Mouse (Mus musculus) erythroblast, adult 5-6 weeks (primary cell): ENCODE results near the gene Wdr45. TPM values are rescaled to one million over a fixed set of nuclear protein-coding genes. Genes with fewer than 3 reads are reported as not detected.
A peak's percentile ranks its signal among the peaks of the same experiment; 100 is the strongest.

Experiments used
- ATAC-seq: replicated peaks from 2 replicates; pipeline ENCODE4 v1.8.0; 2016; ENCODE audit warnings: moderate number of reproducible peaks, mild to moderate bottlenecking, moderate TSS enrichment, inconsistent platforms; ENCODE audit not compliant: poor library complexity, low FRiP score, severe bottlenecking
- total RNA-seq, 2 experiments: library from RNA; stranded (forward) in 1 of 2; stranded (reverse) in 1 of 2; fragments of 150-400 nt in 1 of 2; fragments of 200-764, 138-1000 nt in 1 of 2; gene quantifications; 2 replicates each; pipeline versions ENCODE4 v1.2.3 to v1.2.4; 2015 to 2017; ENCODE audit warnings: low replicate concordance in 2 of 2

Gene Wdr45
- total RNA-seq (2015; ENCODE audit: low replicate concordance), result 139 and 161 TPM in 2 replicates
- total RNA-seq (2017; ENCODE audit: low replicate concordance), result 102 and 111 TPM in 2 replicates

DNA sequence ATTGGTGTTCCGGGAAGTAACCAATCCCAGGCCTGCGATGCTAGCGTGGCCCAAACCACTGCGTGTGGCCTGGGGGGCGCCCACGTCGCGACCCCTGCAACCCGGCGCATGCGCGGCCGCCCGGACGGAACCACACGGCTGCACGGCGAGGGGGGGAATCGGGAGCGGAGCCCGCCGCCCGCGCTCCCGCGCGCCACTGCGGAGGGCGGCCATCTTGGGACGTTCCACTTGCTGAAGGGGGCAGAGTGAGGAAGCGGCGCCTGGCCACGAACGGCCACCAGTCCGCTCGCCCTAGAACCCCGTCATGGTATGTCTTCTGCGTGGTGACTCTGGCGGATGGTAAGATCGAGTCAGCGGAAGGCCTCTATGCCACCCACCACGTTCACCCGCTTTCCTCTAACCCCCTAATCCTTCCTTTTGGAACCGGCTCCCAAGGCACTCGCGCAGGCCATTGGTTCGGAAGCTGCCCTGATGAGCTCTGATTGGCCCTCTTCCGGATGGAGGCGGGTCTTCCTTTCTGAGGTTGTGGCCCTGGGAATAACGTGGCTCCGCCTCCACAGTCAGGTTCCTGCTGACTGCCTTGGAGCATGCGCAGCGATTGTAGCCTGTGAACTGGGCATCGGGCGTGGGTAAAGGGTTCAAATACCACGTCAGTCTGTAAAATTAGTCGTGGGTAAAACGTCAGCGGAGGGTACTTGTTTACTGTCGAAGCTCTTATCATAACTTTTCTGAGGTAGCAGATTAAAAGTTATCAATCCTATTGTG lies at the start of gene Wdr45:
TSS of gene Wdr45 (plus strand) at position 199 of the 765 bp plus-strand sequence.
- ATAC-seq, result peak; percentile 98

DNA sequence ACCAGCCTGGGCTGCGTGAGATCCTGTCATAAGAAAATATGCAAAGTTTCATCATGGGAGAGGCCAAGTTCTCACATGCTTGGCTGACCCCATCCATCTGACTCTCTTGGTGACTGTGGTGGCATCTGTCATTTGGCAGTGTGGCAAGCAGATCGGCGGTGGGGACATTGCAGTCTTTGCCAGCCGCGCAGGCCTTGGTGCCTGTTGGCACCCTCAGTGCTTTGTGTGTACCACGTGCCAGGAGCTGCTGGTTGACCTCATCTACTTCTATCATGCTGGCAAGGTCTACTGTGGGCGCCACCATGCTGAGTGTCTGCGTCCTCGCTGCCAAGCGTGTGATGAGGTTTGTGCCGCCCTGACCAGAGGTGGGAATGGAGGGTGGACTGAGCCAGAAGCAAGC lies 49.3 kb upstream of the Wdr45 start:
- no peak for ATAC-seq

DNA sequence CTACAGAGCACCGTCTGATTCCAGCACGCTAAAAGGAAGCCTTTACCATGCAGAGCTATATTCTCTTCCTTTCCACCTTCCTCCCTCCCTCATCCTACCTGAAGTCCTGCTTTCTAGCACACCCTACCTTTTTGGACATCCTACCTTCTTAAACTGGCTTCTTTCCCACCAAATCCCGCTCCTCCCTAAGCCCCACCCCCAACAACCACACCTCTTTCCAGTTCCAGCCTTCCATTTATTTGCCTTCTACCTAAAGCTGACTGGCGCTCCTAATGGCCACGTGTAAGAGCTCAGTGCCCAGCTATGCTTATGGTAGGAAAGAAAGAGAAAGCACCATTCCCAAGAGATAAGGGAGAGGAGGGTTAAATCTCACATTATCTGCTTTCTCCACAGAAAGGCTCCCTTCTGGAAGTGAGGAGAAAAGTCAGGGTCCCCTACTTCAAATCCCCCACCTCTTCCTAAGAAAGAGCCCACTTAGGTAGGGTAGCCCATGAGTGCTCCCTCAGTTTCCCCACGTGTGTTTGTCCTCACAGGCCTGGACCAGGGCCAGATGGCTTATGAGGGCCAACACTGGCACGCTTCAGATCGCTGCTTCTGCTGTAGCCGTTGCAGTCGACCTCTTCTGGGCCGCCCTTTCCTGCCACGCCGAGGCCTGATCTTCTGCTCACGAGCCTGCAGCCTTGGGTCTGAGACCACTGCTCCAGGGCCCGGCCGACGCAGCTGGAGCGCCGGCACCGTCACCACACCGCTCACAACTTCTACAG lies 48.2 kb upstream of the Wdr45 start:
- no peak for ATAC-seq

DNA sequence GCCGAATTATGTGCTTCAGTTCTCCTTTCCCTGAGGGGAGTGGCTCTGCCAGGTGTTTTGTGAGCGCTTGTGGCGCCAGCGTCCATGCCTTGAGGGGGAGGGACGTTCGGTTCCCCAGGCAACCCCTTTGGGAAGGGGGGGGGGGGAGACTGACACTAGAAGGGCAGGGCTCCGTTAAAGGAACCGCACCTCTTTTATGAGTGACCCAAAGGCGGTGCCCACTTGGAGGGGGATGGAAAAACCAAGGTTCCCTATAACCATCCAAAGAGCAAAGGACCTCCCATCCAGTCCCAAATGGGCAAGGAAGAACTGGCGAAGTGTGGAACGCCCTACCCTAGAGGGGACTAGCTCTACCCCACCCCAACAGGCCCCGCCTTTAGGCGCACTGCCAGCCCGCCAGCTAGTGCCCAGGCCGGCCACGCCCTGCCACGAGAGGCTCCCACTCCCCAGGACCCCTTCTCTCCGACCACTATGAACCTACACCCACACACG lies 43.7 kb upstream of the Wdr45 start:
- ATAC-seq, result peak; percentile 73

DNA sequence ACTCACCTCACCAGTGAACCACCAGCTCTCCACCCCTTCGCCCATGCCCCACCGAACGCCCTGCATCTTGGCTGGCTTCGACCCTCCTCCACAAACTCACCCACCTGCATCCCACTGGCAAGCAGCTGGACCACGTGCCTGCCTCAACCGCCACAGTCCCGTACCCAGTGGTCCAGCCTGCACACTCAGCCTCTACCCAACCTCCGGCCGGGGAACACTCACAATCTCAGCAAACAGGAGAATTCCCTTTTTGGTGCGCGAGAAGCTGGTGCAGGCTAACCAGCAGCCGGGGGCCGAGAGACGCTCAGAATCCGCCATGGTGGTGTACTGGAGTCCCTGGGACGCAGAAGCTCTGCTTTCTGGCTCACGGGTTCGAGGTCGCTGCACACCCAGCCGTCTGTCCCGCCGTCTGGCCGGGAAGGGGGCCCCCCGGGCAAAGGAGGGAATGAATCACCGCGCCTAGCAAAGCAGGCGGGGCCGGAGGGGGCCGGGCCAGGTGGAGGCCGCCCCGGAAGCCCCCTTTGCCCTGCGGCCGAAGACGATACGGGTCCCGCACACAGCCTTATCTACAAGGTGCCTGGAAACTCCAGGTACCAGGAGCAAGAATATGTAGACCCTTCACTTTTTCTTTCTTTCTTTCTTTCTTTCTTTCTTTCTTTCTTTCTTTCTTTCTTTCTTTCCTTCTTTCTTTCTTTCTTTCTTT lies 43.1 kb upstream of the Wdr45 start, which contains the start of gene Plp2:
TSS of gene Plp2 (minus strand) at position 470 of the 703 bp plus-strand sequence.
- 0 out of 2 replicates have a peak, but pooled peaks have one; percentile 5 for ATAC-seq

DNA sequence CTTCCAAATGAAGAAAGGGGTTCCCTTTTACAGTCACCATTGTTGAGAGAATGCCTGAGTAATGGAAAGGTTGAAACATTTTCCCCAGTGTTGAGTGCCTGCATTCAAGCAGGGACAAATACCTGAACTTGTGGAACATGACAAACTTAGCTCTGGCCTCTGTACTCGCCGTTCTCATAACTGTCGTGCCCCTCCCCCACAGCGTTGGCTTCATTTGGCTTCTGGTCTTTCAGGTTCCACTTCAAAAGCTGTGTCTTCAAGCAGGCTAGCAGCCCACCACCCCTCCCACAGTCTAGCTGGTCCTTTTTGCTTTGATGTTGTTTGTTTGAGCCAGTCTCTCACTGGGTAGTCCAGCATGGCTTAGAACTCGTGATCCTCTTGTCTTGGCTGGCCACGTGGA lies 41.4 kb upstream of the Wdr45 start:
- no peak for ATAC-seq

DNA sequence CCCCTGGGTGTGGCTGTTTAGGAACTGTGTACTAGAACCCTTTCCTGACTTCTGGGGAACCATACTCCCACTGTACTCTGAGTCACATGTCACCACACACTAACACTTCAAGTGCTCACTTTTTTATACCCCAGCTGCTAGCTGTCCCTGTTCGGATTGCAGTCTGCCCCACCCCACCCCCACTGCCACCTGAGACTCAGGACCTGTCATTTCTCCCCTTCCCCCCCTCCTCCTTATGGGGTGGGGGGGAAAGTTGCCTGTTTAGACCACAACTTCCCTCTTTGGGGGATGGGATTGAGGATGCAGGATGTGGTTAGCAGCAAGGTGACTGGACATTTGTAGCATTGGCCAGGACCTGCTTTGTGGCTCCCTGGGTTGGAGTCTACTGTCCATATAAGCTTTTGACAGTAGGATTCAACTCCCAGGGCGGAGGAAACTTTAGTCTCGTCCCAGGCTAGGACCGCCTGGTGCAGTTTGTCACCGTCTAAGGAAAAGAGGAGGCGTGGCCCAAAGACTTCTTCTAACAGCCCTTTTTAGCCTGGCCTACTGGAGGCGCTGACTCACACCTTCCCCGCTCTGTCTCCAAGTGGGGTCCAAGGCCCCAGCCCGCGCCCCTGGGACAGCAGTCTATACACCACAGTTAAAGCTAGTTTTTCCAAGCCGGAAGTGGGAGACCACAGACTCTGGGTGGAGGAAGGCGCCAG lies 40.4 kb upstream of the Wdr45 start:
- no peak for ATAC-seq

DNA sequence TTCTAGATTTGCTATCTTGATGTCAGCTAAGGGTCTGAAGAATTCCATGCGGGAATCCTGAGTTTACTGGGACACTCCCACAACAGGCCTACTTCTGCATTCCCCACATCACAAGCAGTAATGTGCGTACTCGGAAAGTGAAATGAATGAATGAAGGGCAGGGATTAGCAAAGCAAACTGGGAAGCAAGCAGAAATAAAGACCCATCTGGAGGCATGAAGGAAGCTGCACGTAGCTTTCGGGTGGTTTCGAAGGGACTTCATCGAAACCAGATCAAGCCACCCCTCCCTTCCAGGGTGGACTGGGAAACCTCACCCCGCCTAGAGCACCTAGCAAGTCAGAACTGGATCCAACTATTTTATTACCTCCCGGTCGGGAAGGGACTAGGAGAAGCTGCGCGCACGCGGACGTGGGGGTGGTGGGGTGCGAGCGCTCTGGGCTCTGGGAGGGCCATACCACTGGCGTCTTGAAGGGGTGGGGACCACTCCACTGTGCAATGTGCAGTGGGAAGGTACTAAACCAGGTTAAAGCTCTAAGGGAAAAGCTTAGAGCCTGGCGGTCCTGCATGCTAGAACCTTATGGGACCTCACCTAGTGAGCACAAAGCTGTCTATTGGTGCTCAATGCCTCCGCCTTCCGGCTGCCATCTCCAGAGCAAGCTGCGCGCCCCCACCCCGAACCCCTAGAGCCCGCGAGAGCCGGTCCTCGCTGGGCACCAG lies 39.7 kb upstream of the Wdr45 start:
- no peak for ATAC-seq

DNA sequence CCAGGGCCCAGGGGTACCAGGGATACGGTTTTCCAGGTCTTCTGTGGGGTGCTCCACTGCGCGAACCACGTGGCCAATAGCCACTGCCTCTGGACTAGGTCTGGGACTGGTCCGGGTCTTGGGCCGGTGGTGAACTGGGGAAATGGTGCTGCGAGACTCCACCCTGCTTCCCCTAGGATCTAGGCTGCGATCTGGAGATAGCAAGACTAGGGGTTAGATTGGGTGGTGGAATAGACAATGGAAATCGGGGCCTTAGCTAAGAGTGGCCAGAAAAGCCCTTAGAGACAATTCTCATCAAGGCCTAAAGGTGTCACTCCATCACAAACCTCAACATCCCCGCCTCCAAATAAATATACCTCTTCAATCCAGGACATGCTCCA lies 39.1 kb upstream of the Wdr45 start:
- ATAC-seq, result no peak

DNA sequence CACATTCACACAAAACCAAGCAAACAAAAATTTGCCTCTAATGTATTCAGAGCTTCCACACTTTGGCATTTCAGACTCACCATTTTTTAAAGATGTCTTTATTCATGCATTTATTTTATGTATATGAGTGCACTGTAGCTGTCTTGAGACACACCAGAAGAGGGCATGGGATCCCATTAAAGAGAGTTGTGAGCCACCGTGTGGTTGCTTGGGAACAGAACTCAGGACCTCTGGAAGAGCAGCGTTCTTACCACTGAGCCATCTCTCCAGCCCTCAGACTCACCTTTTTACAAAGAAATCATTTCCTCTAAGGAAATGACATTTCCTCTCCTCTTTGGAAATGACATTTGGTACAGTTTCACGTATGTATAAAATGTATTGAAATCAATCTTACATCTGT lies 35.1 kb upstream of the Wdr45 start:
- ATAC-seq, result no peak

DNA sequence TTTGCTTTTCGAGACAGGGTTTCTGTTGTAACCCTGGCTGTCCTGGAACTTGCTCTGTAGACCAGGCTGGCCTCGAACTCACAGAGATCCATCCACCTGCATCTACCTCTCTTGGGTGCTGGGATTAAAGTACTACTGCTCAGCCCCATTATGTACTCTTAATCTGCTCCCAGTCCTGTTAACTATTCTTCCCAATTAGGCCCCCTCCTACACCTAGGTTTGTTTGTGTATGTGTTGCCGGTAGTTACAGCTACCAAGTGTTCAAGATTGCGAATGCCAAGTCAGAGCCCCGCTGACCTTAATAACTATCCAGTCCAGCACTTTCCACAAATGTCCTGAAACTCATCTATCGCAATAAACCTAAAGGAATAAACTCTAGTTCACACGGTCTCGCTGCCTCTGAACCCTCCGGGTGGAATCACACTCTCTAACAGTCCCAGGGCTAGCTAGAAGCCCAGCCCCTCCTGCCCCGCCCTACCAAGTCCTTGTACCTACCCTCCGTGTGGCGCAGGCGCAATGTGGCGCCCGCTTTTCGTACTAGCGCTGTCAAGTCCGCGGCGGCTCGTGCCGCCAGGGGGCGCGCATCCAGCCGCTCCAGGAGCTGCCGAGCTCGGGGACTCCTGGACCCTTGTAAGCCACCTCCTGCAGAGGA lies 34.6 kb upstream of the Wdr45 start:
- ATAC-seq, result peak; percentile 99

DNA sequence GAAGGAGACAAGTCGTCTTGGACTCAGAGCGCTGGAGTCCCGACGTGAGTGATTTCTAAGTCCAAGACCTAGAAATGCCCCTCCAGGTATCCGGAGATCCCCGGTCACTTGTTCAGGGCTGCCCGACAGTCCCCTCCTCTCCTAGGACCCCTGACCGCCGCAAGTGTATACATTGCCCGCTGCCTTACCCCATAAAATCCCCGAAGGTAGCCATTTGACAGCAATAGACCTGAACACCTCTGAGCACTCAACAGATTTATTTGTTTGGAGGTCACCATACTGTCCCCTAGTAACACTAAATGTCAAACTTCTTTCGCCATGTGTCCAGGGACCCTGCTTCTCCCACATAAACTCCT lies 34.1 kb upstream of the Wdr45 start:
- ATAC-seq, result 0 out of 2 replicates have a peak, but pooled peaks have one; percentile 28

DNA sequence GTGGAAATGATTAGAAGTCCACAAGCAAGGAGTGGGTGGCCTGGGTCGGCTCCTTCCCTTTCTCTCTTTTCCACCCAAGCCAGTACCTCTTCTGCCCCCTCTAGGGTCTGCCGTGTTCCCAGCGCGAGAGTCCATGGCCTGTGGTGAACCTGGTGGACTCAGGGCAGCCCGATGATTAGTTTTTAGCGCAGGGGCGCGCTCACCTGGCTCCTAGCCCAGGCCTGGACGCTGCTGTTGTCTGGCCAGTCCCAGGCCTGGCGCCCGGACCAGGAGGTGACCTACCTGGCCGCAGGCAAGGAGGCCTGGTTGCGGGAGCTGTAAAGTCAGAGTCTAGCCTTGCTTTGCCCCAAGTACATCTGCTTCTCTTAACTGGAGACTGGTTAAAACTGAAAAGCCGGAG lies 33.3 kb upstream of the Wdr45 start, which contains the start of gene Magix:
TSS of gene Magix (minus strand) at position 388 of the 400 bp plus-strand sequence.
- no peak for ATAC-seq

DNA sequence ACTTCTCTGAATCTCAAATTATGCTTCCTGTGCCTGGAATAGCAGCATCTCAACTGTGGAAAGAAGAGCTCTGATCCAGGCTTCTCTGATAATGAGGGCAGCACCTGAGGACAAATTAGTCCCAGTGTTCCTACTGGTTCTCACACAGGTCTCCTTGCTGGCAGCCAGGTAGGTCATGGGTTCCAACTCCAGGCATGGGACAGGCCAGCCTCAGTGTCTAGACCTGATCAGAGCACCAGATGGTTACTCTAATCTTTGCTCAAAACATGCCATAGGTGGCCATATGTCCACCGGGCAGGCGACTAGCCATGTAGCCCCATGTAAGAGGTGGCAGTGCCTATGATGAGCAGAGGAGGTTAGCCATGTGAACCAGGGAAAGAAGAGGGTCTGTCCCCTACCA lies 25.8 kb upstream of the Wdr45 start:
- ATAC-seq, result no peak

DNA sequence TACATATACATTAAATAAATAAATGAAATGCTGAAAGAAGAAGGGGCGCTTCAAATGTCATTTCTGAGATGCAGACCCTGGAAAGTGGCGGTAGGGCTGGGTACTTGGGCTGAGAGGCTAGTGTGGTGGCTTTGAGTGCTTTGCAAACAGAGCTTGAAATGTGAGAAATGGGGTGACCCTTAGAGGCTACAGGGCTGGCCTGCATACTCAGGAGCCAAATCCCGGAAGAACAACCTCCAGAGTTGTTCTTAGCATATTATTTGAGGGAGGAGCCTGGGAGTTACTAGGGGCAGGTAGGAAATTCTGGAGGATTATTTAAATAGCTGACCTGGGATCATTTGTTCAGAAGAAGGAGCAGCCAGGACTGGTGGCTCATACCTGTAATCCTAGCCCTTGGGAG lies 23.6 kb upstream of the Wdr45 start:
- no peak for ATAC-seq

DNA sequence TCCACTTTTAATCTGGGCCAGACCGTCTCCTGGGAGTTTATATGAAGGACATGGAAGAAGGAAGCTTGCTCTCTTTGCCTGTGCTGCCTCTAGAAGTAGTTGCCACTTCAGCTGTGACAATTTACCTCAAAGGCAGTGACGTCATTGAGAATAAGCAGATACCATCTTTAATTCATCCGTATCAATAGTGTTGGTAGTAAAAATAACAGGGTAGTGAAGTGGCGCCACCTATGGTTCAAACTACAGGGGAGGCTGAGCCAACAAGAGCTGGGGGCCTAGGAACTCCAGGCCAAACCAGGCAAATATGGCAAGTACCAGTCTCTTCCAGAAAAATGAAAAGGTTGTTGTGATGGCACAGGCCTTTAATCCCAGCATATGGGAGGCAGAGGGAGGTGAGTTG lies 21.3 kb upstream of the Wdr45 start:
- ATAC-seq, result no peak

DNA sequence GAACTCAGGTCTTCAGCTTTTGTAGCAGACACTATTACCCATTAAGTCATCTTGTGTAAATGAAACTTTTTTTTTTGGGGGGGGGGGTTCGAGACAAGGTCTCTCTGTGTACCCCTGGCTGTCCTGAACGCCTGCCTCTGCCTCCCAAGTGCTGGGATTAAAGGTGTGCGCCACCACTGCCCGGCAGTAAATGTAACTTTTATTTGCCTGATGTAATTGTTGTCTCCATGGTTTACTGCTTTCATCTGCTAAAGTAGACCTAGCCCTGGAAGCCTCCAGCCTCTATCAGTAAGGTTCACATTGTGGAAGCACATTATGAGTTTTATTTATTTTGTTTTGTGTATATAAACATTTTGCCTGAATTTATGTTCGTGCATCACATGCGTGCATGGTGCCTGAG lies 17.6 kb upstream of the Wdr45 start:
- ATAC-seq, result peak; percentile 17; the same call in 1 of the 2 replicates

DNA sequence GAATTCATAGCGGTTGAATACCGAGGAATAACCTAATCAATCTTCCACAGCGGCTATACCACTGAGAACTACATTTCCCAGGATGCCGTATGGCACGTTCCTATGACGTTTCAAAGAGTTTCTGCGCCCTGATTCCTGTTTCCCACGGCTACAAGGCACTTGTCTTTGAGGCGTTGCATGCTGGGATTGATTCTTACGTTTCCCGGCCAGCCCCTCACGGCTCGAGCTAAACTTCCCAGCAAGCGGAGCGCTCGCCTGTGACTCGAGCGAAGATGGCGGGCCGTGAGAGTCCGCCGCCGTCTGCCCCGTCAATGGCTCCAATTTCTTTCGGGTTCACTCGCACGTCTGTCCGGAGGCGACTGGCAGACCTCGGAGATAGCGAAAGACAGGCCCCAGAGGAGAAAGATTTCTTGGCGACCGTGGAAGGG lies 17.2 kb upstream of the Wdr45 start, which contains the start of gene Gpkow:
TSS of gene Gpkow (plus strand) at position 178 of the 428 bp plus-strand sequence.
- ATAC-seq, result peak; percentile 100
